Mouse (Mus musculus) intestine, embryonic 14.5 days (tissue): Measurements from ENCODE around the gene Nxpe4. TPM values are rescaled to one million over a fixed set of nuclear protein-coding genes. Genes with fewer than 3 reads are reported as not detected.

Experiments
- ATAC-seq: fragments of 200-750 bp; cut with Nextera tagmentation; replicated peaks from 2 replicates; pipeline ENCODE4 v1.8.0; 2017; ENCODE audit warnings: low read depth, moderate number of reproducible peaks, moderate TSS enrichment, moderate library complexity; ENCODE audit not compliant: low FRiP score, low TSS enrichment
- DNase-seq: peaks from one replicate; pipeline ENCODE4 v3.0.0-alpha.2; 2018; ENCODE audit warnings: low spot score
- H3K27ac ChIP-seq: fragments of 300-500 bp; sonication (generic); 2 replicates; pipeline ENCODE4 v1.5.1; 2014; ENCODE audit warnings: low read depth, mild to moderate bottlenecking, control low read depth
- H3K27me3 ChIP-seq: fragments of 300-500 bp; sonication (generic); replicated peaks from 2 replicates; pipeline ENCODE4 v1.6.1; 2014; ENCODE audit warnings: low read length, control low read depth; ENCODE audit not compliant: control insufficient read depth, insufficient read depth
- H3K36me3 ChIP-seq: fragments of 300-500 bp; sonication (generic); 2 replicates; pipeline ENCODE4 v1.6.1; 2014; ENCODE audit warnings: low read length, control low read depth; ENCODE audit not compliant: control insufficient read depth, insufficient read depth
- H3K4me1 ChIP-seq: fragments of 300-500 bp; sonication (generic); replicated peaks from 2 replicates; pipeline ENCODE4 v1.6.1; 2014; ENCODE audit warnings: low read length, control low read depth, mixed read lengths; ENCODE audit not compliant: control insufficient read depth, insufficient read depth
- H3K4me2 ChIP-seq: fragments of 300-500 bp; sonication (generic); 2 replicates; pipeline ENCODE4 v1.6.1; 2014; ENCODE audit warnings: low read length
- H3K4me3 ChIP-seq: fragments of 300-500 bp; sonication (generic); 2 replicates; pipeline ENCODE4 v1.5.1; 2014; ENCODE audit warnings: low read depth, low read length, control low read depth, mixed read lengths
- H3K9ac ChIP-seq: fragments of 300-500 bp; sonication (generic); 2 replicates; pipeline ENCODE4 v1.6.1; 2014; ENCODE audit warnings: mild to moderate bottlenecking, low read length
- H3K9me3 ChIP-seq: fragments of 300-500 bp; sonication (generic); 2 replicates; pipeline ENCODE4 v1.6.1; 2016; ENCODE audit warnings: low read length, control low read depth; ENCODE audit not compliant: control insufficient read depth
- WGBS: fragments of 180-500 bp; shearing (Covaris S2); extraction: QIAGEN DNeasy Blood & Tissue Kit; methylation state at CpG from one replicate; pipeline ENCODE4 v1.1.7; 2014; 5-methylcytosine and 5-hydroxymethylcytosine counted together
- polyA plus RNA-seq: library from polyadenylated mRNA; unstranded; fragments of >200 nt; fragmentation: Nextera tagmentation; extraction: Ambion mirVana; gene quantifications from 2 replicates; pipeline ENCODE4 v1.2.1, GENCODE M21; 2014

Nxpe4 gene
- polyA plus RNA-seq, 1 experiment from 2014 or later = 5.8 TPM

DNA sequence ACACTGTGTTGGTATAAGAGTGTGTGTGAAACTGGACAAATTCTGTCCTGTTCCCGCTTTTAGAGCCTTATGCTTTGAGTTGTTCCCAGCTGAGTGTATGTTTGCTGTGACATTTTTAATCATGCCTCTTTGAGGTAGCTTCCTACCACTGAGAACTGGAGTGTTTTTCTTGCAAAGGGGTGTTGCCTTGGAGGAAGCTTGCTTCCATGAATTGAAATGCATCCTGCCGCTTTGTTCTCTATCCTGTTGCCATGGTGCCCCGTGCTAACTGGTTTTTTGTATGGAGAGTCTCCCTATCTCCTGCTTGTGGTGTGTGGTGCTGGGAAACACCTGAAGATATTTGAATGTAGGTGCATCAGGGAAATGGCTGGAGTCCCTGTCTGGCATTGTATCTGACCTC lies 152.4 kb downstream of the Nxpe4 start:
- Histone ChIP-seq H3K4me2 (no peak overlapping the region), H3K9ac (no peak overlapping the region), H3K27me3 (no peaks in the 10 kb centered on the region), H3K27ac (no peak overlapping the region; the same call in 1 of the 2 replicates), H3K9me3 (no peaks in the 10 kb centered on the region), H3K4me1 (no peaks in the 10 kb centered on the region), H3K36me3 (no peaks in the 10 kb centered on the region), H3K4me3 (no peak overlapping the region)
- ATAC-seq (no peak), DNase-seq (no peak)
- 63% methylated on average over 3 of the region's 3 CpGs for WGBS

DNA sequence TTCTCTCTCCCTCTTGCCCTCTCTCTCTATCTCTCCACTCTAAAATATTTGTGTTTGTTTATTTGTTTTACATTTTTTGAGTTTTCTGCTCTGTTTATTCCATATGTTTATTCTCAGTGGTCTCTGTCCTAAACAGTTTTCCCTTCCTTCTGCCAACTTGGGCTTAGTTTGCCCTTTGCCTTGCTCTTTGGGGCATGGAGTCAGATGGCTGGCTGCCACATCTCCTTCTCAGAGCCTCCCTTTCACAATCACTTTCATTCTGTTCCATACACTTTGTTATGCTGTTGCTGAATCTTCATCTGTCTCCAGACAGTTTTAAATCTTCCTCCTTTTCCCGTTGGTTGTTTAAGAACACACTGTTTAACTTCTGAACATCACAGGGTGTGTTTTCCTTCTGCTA lies 154.0 kb downstream of the Nxpe4 start:
- WGBS = 84% methylated on average over 1 of the region's 1 CpGs
- no peaks in the 10 kb centered on the region for H3K27me3 ChIP-seq
- H3K4me3 ChIP-seq = no peak overlapping the region
- H3K27ac ChIP-seq = no peak overlapping the region
- no peak overlapping the region for H3K9ac ChIP-seq
- no peaks in the 10 kb centered on the region for H3K36me3 ChIP-seq
- no peaks in the 10 kb centered on the region for H3K9me3 ChIP-seq
- H3K4me1 ChIP-seq = no peaks in the 10 kb centered on the region
- ATAC-seq (no peak), DNase-seq (no peak)
- H3K4me2 ChIP-seq = no peak overlapping the region

DNA sequence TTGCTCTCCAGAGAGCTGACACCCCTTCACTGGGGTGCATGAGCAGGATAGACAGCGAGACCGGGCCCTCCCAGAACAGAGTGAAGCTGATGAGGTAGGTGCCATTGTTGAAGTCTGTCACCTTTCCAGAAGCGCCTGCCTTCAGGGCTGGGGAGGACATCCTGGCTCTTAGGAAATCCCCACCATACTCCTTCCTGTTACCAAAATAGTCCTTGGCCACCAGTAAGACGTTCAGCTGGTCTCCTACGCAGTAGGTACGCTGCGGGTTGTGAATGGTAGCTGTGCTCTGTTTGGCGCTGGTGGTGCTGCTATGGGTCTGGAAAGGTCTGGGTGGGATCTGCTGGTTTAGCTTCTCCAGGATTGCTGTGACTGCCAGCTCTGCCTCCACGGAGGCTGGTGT lies 164.5 kb downstream of the Nxpe4 start:
- H3K9me3 ChIP-seq = no peaks in the 10 kb centered on the region
- ATAC-seq (no peak), DNase-seq (no peak)
- no peak overlapping the region for H3K9ac ChIP-seq
- 82% methylated on average over 9 of the region's 9 CpGs for WGBS
- H3K27ac ChIP-seq = no peak overlapping the region
- no peaks in the 10 kb centered on the region for H3K27me3 ChIP-seq
- H3K36me3 ChIP-seq = no peaks in the 10 kb centered on the region
- no peaks in the 10 kb centered on the region for H3K4me1 ChIP-seq
- no peak overlapping the region for H3K4me3 ChIP-seq
- H3K4me2 ChIP-seq = no peak overlapping the region

DNA sequence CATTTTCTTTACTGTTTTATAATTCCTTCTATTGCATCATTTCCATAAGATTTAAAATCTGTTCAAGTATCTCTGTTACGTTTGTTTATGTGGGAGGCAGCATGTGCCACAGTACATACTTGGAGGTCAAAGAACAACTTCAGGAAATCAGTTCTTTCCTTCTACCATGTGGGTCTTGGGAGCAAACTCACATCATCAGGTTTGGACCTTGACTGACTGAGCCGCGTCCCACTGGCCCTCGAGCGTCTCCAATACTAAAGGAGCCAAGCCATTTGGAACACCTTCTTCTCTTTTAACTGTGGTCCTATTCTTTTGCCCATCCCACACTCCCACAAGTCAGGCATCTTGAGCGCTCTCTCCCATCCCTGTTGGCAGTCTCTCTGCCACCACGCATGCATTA lies 167.8 kb downstream of the Nxpe4 start:
- no peaks in the 10 kb centered on the region for H3K9me3 ChIP-seq
- no peak overlapping the region for H3K9ac ChIP-seq
- no peak overlapping the region for H3K4me3 ChIP-seq
- ATAC-seq (no peak), DNase-seq (no peak)
- whole genome bisulfite sequencing = 88% methylated on average over 7 of the region's 7 CpGs
- no peaks in the 10 kb centered on the region for H3K4me1 ChIP-seq
- H3K27ac ChIP-seq = no peak overlapping the region
- no peaks in the 10 kb centered on the region for H3K36me3 ChIP-seq
- no peak overlapping the region for H3K4me2 ChIP-seq
- H3K27me3 ChIP-seq = no peaks in the 10 kb centered on the region

DNA sequence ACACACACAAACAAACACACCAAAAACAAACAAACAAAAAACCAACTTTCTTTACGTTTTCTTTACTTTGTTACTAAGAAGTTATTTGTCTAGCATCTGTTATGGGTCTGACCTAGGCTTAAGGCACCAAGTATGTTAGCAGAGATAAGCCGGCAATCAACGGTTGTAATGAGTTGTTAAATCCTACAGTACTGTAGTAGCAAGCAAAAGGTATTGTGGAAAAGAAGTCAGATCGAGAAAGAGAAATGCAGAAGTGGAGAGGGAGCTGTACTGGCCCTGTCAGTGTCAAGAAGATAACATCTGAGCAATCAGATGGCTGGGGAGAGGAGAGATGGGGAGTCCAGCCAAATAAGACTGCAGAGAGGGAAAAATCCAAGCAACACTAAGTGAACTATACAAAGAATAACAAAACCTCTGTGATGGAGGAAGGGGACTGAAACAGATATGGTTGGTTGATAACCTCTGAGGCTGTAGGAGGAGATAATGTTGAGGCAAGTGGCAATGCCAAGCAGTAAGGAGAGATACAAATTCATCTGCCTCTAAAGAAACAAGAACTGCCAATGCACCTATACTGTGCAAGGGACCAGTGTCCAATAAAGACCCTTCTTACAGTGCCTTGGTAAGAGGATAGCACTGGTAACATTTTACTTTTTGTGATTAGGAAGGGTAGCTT lies 177.1 kb downstream of the Nxpe4 start:
- H3K27me3 ChIP-seq = no peaks in the 10 kb centered on the region
- ATAC-seq = no peak
- no peak for DNase-seq
- H3K27ac ChIP-seq = no peak overlapping the region
- no peak overlapping the region for H3K4me2 ChIP-seq
- 55% methylated on average over 4 of the region's 4 CpGs for WGBS
- H3K9ac ChIP-seq = no peak overlapping the region
- H3K4me1 ChIP-seq = no peaks in the 10 kb centered on the region
- no peaks in the 10 kb centered on the region for H3K9me3 ChIP-seq
- H3K36me3 ChIP-seq = no peaks in the 10 kb centered on the region
- no peak overlapping the region for H3K4me3 ChIP-seq

DNA sequence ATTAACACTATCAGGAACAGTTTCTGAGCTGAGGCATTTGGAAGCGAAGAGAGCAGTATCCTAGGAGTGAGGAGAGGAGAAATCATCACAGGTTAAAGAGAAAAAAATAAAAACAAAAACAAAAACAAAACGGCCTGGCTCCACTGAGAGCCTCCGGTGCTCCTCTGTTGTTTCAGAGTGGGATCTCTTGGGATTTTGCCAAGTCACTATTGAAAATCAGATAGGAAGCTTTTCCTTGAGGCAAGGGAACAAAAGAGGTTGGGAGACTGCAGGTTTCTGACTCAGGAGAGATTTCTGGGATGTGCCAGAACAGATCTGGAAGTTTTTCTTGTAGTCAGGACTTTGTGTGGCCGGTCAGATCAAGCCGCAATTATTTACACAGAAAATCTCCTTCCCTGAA lies 177.7 kb downstream of the Nxpe4 start:
- 70% methylated on average over 5 of the region's 5 CpGs for WGBS
- no peak overlapping the region for H3K27ac ChIP-seq

DNA sequence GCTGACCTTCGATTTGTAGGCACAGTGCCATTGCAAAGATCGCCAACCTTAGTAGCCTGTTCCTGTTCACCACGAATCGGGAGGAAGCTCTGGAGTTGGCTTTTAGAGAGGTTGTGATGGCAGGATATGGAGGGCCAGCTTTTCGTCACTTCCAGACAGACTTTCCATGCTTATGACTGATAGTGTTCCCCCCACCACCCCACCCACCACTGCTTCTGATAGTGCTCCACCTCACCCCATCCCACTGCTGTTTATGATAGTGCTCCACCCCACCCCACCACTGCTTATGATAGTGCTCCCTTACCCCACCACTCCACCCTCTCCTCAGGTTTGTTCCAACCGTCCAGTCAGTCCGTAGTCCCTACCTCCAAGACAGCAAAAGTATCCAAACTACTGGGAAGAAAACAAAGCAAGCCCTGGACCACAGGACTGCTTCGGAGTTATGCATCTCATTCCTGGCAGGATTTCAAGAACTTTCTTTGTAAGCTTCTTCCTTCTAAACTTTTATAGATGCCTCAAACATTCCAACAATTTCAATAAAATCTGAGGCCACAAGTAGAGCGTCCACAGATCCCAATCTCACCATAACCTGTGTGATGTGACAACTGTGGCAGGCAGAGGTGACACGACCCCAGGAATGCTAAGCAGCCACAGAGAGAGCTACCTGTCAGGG lies 179.0 kb downstream of the Nxpe4 start:
- no peak overlapping the region for H3K4me2 ChIP-seq
- no peak overlapping the region for H3K4me3 ChIP-seq
- no peak for ATAC-seq
- no peaks in the 10 kb centered on the region for H3K9me3 ChIP-seq
- H3K27me3 ChIP-seq = no peaks in the 10 kb centered on the region
- DNase-seq = no peak
- H3K4me1 ChIP-seq = no peaks in the 10 kb centered on the region
- H3K36me3 ChIP-seq = no peaks in the 10 kb centered on the region
- WGBS = 78% methylated on average over 10 of the region's 10 CpGs
- no peak overlapping the region for H3K9ac ChIP-seq
- H3K27ac ChIP-seq = no peak overlapping the region

More for the DNA sequence above, 177.7 kb downstream of the Nxpe4 start:
- Histone ChIP-seq H3K27me3 (no peaks in the 10 kb centered on the region), H3K4me2 (no peak overlapping the region), H3K4me1 (no peaks in the 10 kb centered on the region), H3K9ac (no peak overlapping the region), H3K4me3 (no peak overlapping the region), H3K36me3 (no peaks in the 10 kb centered on the region), H3K9me3 (no peaks in the 10 kb centered on the region)
- DNase-seq = no peak
- no peak for ATAC-seq

DNA sequence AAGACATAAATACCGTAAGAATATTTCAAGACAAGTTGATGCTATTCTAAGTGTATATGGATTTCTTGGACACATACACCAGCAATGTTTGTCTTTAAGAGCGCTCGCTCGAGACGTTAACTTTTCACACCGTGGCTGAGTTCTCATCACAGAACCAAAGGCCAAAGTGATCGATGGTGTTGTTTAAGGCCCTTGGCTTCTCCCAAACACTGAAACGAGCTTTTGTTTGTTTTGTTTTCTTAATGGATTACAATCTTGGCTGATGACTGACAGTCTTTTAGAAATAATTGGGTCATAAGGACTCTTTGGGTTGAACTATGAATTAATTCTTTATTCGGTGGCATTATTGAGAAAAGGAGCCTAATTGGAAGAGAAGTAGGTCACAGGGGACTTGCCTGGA lies 183.6 kb downstream of the Nxpe4 start:
- Histone ChIP-seq H3K36me3 (no peaks in the 10 kb centered on the region), H3K9ac (no peak overlapping the region), H3K9me3 (no peaks in the 10 kb centered on the region), H3K4me1 (no peaks in the 10 kb centered on the region), H3K27me3 (no peaks in the 10 kb centered on the region), H3K27ac (no peak overlapping the region), H3K4me2 (no peak overlapping the region), H3K4me3 (no peak overlapping the region)
- ATAC-seq (no peak), DNase-seq (no peak)
- WGBS = 80% methylated on average over 9 of the region's 9 CpGs

DNA sequence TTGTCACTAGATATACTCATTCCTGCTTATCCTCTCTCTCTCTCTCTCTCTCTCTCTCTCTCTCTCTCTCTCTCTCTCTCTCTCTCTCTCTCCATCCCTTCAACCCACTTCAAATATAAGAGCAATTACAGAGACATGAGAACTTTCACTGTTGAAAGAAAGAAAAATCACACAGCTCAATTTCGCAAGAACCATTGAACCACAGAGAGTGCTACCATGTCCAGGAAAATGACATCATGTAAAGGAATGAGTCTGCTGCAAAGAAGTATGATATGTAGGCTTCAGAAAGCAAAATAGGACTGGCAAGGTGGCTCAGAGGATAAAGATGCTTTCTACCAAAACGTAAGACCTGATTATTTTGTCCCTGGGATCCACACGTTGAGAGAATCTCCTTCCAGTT lies 184.0 kb downstream of the Nxpe4 start:
- H3K4me2 ChIP-seq = no peak overlapping the region
- no peaks in the 10 kb centered on the region for H3K4me1 ChIP-seq
- no peak overlapping the region for H3K4me3 ChIP-seq
- H3K27ac ChIP-seq = no peak overlapping the region
- no peaks in the 10 kb centered on the region for H3K27me3 ChIP-seq
- ATAC-seq = no peak
- no peak overlapping the region for H3K9ac ChIP-seq
- no peaks in the 10 kb centered on the region for H3K36me3 ChIP-seq
- no peaks in the 10 kb centered on the region for H3K9me3 ChIP-seq
- WGBS = 86% methylated on average over 3 of the region's 3 CpGs
- DNase-seq = no peak
